In the genomic region with DNA sequence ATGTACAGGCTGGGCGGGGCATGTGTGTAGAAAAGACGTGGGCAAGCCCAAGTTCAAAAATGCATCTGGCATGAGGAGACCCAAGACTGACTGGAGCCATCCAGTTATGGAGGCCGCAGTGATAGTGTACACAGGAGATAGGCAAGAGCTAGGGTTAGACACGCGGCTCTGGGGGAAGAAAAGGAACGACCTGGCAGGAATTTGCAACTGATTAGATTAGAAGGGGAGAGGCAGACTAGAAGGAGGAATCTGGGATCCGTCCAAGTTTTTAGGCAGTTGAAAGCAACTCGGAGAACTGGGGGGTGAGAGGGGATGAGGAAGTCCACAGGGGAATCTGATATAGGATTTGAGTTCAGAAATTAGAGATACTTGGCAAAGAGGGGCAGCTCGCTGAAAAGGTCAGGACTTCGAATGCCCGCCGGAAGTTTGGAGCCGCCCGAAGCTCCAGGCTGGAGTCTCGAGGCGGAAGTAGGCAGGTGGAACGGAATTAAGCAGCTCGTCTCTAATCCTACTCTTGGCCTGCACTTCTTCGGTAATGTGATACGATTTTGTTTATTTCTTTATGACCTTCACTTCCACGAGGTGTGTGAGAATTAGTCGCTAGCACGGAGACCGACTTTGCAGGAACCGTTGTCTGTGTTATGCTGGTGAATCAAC, we compare ENCODE assay signal across 9 mouse cellular contexts. TPM values are rescaled to one million over a fixed set of nuclear protein-coding genes. Genes with fewer than 3 reads are reported as not detected.
A peak's percentile ranks its signal among the peaks of the same experiment; 100 is the strongest.
DNase-seq lines count a peak whose midpoint lies in the region; ATAC-seq lines count a peak whose summit lies in the region.
"Had no signal": no experiment of that assay in that cellular context is flagged by ENCODE, and none has a peak within 500 bp of the region (broad histone marks: within the 10 kb centered on the region; RNA-seq: fewer than 3 reads in every experiment).

No protein-coding gene starts in this region.

- H3K36me3 ChIP-seq in embryonic facial prominence, embryonic 15.5 days, result no peaks in the 10 kb centered on the region
- H3K36me3 ChIP-seq in kidney, embryonic 15.5 days, result no peaks in the 10 kb centered on the region
- H3K36me3 ChIP-seq in midbrain, embryonic 14.5 days (ENCODE audit: control insufficient read depth, insufficient read depth, low read length), result no peaks in the 10 kb centered on the region
- no peaks in the 10 kb centered on the region for H3K36me3 ChIP-seq in hindbrain, embryonic 11.5 days (ENCODE audit: control insufficient read depth, insufficient read depth, low read length)

- H3K27me3 ChIP-seq in embryonic facial prominence, embryonic 15.5 days, result no peaks in the 10 kb centered on the region
- H3K27me3 ChIP-seq in kidney, embryonic 15.5 days, result no peaks in the 10 kb centered on the region
- H3K27me3 ChIP-seq in midbrain, embryonic 14.5 days (ENCODE audit: control insufficient read depth, insufficient read depth, low read length), result no peaks in the 10 kb centered on the region
- H3K27me3 ChIP-seq in hindbrain, embryonic 11.5 days (ENCODE audit: control insufficient read depth, insufficient read depth, low read length), result no peaks in the 10 kb centered on the region

- no peaks in the 10 kb centered on the region for H3K9me3 ChIP-seq in embryonic facial prominence, embryonic 15.5 days (replicated peaks)
- no peaks in the 10 kb centered on the region for H3K9me3 ChIP-seq in kidney, embryonic 15.5 days (replicated peaks)
- H3K9me3 ChIP-seq in midbrain, embryonic 14.5 days (ENCODE audit: control insufficient read depth, low read length), result no peaks in the 10 kb centered on the region
- H3K9me3 ChIP-seq in hindbrain, embryonic 11.5 days (ENCODE audit: control insufficient read depth, low read length), result no peaks in the 10 kb centered on the region

- peaks cover 19% of the 10 kb centered on the region for H3K4me1 ChIP-seq in embryonic facial prominence, embryonic 15.5 days
- peaks cover 29% of the 10 kb centered on the region for H3K4me1 ChIP-seq in kidney, embryonic 15.5 days
- 0 out of 2 replicates have a peak, but pooled peaks cover 2% of the 10 kb centered on the region for H3K4me1 ChIP-seq in midbrain, embryonic 14.5 days (ENCODE audit: control insufficient read depth, insufficient read depth, low read length)
- no peaks in the 10 kb centered on the region; the same call in 1 of the 2 replicates for H3K4me1 ChIP-seq in hindbrain, embryonic 11.5 days (replicated peaks; ENCODE audit: control insufficient read depth, insufficient read depth, low read length)

- H3K9ac ChIP-seq in embryonic facial prominence, embryonic 15.5 days, result no peak overlapping the region
- H3K9ac ChIP-seq in kidney, embryonic 15.5 days, result no peak overlapping the region
- H3K9ac ChIP-seq in midbrain, embryonic 14.5 days (replicated peaks; ENCODE audit: low read length), result no peak overlapping the region
- no peak overlapping the region for H3K9ac ChIP-seq in hindbrain, embryonic 11.5 days (ENCODE audit: low read depth, low read length)

- peak overlapping the region; percentile 22 for H3K4me3 ChIP-seq in embryonic facial prominence, embryonic 15.5 days (replicated peaks)
- no peak overlapping the region; the same call in 1 of the 2 replicates for H3K4me3 ChIP-seq in kidney, embryonic 15.5 days (replicated peaks)
- no peak overlapping the region for H3K4me3 ChIP-seq in midbrain, embryonic 14.5 days (replicated peaks; ENCODE audit: low read depth, low read length)
- H3K4me3 ChIP-seq in hindbrain, embryonic 11.5 days (ENCODE audit: low read depth, low read length), result no peak overlapping the region

- H3K4me2 ChIP-seq in embryonic facial prominence, embryonic 15.5 days (replicated peaks), result peak overlapping the region; percentile 45
- peak overlapping the region; percentile 46 for H3K4me2 ChIP-seq in kidney, embryonic 15.5 days
- H3K4me2 ChIP-seq in midbrain, embryonic 14.5 days (ENCODE audit: low read length), result no peak overlapping the region
- H3K4me2 ChIP-seq in hindbrain, embryonic 11.5 days (replicated peaks; ENCODE audit: low read depth, low read length), result no peak overlapping the region

- 44% methylated on average over 25 of the region's 25 CpGs for WGBS in embryonic facial prominence, embryonic 15.5 days
- WGBS in kidney, embryonic 15.5 days, result 54% methylated on average over 25 of the region's 25 CpGs
- WGBS in midbrain, embryonic 14.5 days, result 75% methylated on average over 25 of the region's 25 CpGs
- 77% methylated on average over 25 of the region's 25 CpGs for WGBS in hindbrain, embryonic 11.5 days

- 0 out of 2 replicates have a peak overlapping the region, but pooled peaks have one; percentile 28 for H3K27ac ChIP-seq in embryonic facial prominence, embryonic 15.5 days (replicated peaks)
- H3K27ac ChIP-seq in kidney, embryonic 15.5 days, result peak overlapping the region; percentile 75
- H3K27ac ChIP-seq in midbrain, embryonic 14.5 days (replicated peaks; ENCODE audit: low read depth, low read length), result no peak overlapping the region
- H3K27ac ChIP-seq in hindbrain, embryonic 11.5 days (ENCODE audit: low read depth, low read length), result no peak overlapping the region

- peak; percentile 24 for DNase-seq in adrenal gland, postnatal 10 days
- no peak for DNase-seq in adrenal gland, postnatal 4 days (ENCODE audit: low spot score in 2 of 2)
- DNase-seq in midbrain, embryonic 14.5 days, result no peak
- no peak for DNase-seq in hindbrain, embryonic 11.5 days (ENCODE audit: low spot score)
- DNase-seq in right cerebral cortex, postnatal 25 days, result no peak
- DNase-seq: gastrocnemius, postnatal 14 days had no signal

- no peak for ATAC-seq in embryonic facial prominence, embryonic 15.5 days (ENCODE audit: insufficient number of reproducible peaks, low FRiP score, low TSS enrichment, low read depth)
- no peak for ATAC-seq in kidney, embryonic 15.5 days (replicated peaks; ENCODE audit: low FRiP score)
- peak; percentile 10 for ATAC-seq in megakaryocyte progenitor cell, adult 5-6 weeks (replicated peaks; ENCODE audit: poor library complexity)
- ATAC-seq in midbrain, embryonic 14.5 days (ENCODE audit: low FRiP score, low TSS enrichment), result no peak
- ATAC-seq in hindbrain, embryonic 11.5 days (ENCODE audit: low FRiP score), result no peak

RNA-seq across cellular contexts. Expression of gene Wwc2, which starts 4.0 kb away (rescaled TPM):
- 10 to 100 TPM; 23.0 to 24.4 TPM for total RNA-seq in adrenal gland, postnatal 10 days (2021)
- total RNA-seq in adrenal gland, postnatal 4 days (2021), result 10 to 100 TPM; 30.8 to 35.5 TPM
- polyA plus RNA-seq in embryonic facial prominence, embryonic 15.5 days (2015; fragmentation: Nextera tagmentation; extraction: Ambion mirVana), result 11.9 and 12.0 TPM in 2 replicates
- polyA plus RNA-seq in kidney, embryonic 15.5 days (2015; fragmentation: Nextera tagmentation; extraction: Ambion mirVana), result 16.3 and 18.0 TPM in 2 replicates
- total RNA-seq in megakaryocyte progenitor cell, adult 5-6 weeks (2015), result 5.2 and 6.1 TPM in 2 replicates
- 5.6 and 6.3 TPM in 2 replicates for total RNA-seq in megakaryocyte progenitor cell, adult 5-6 weeks (2017)
- polyA plus RNA-seq in midbrain, embryonic 14.5 days (2014; fragmentation: Nextera tagmentation; extraction: Ambion mirVana), result 4.1 and 6.6 TPM in 2 replicates
- polyA plus RNA-seq in hindbrain, embryonic 11.5 days (2014; fragmentation: Nextera tagmentation; extraction: Ambion mirVana), result 8.6 and 10.0 TPM in 2 replicates

Comparison
In these comparisons a context has a peak if more than half of its experiments do, and no peak if none do; other contexts are left out.
1. H3K27ac ChIP-seq: peak in embryonic facial prominence, embryonic 15.5 days (single experiment) and kidney, embryonic 15.5 days (single experiment); none in midbrain, embryonic 14.5 days (single experiment) and hindbrain, embryonic 11.5 days (single experiment).
2. H3K4me2 ChIP-seq: peak in embryonic facial prominence, embryonic 15.5 days (single experiment) and kidney, embryonic 15.5 days (single experiment); none in midbrain, embryonic 14.5 days (single experiment) and hindbrain, embryonic 11.5 days (single experiment).